In genomic region chr6:4488966-4489365, GRCm38 (mm10) we compare ENCODE assay signal across 10 mouse cellular contexts. TPM values are rescaled to one million over a fixed set of nuclear protein-coding genes. Genes with fewer than 3 reads are reported as not detected.
DNase-seq lines count a peak whose midpoint lies in the region; ATAC-seq and TF ChIP-seq lines count a peak whose summit lies in the region.
"Had no signal": no experiment of that assay in that cellular context is flagged by ENCODE, and none has a peak within 500 bp of the region (broad histone marks: within the 10 kb centered on the region; RNA-seq: fewer than 3 reads in every experiment).

No protein-coding gene starts in this region.

- no peaks in the 10 kb centered on the region for H3K36me3 ChIP-seq in kidney, embryonic 15.5 days
- no peaks in the 10 kb centered on the region for H3K36me3 ChIP-seq in heart, postnatal 0 days (replicated peaks; ENCODE audit: control insufficient read depth, insufficient read depth, low read length)
- no peaks in the 10 kb centered on the region for H3K36me3 ChIP-seq in liver, embryonic 11.5 days (ENCODE audit: control insufficient read depth, insufficient read depth, low read length)

- TF ChIP-seq EP300 in heart, postnatal 0 days (IDR thresholded peaks at IDR 0.05; ENCODE audit: low read depth): no peak

- no peak for DNase-seq in kidney, adult 8-10 months
- peak; percentile 20 for DNase-seq in embryo, embryonic 11 days
- no peak for DNase-seq in heart, postnatal 0 days (ENCODE audit: low spot score)
- DNase-seq in liver, embryonic 11.5 days (ENCODE audit: low spot score): no peak
- no peak for DNase-seq in cerebellum, postnatal 25 days
- DNase-seq in layer of hippocampus, postnatal 10 days (ENCODE audit: low spot score in 2 of 2): no peak
- no peak for DNase-seq in gastrocnemius, postnatal 4 days (ENCODE audit: low spot score in 2 of 2)

- no peaks in the 10 kb centered on the region for H3K9me3 ChIP-seq in kidney, embryonic 15.5 days (replicated peaks)
- no peaks in the 10 kb centered on the region for H3K9me3 ChIP-seq in heart, postnatal 0 days (replicated peaks; ENCODE audit: control insufficient read depth, low read length)
- no peaks in the 10 kb centered on the region for H3K9me3 ChIP-seq in liver, embryonic 11.5 days (ENCODE audit: control insufficient read depth, low read length)
- H3K9me3 ChIP-seq: megakaryocyte, embryonic 14.5 days had no signal

- peak overlapping the region; percentile 40 for H3K4me2 ChIP-seq in kidney, embryonic 15.5 days
- H3K4me2 ChIP-seq in heart, postnatal 0 days (ENCODE audit: low read depth, low read length): 0 out of 2 replicates have a peak overlapping the region, but pooled peaks have one; percentile 29
- H3K4me2 ChIP-seq in liver, embryonic 11.5 days: peak overlapping the region; percentile 9; the same call in 1 of the 2 replicates

- H3K4me3 ChIP-seq in kidney, embryonic 15.5 days (replicated peaks): 0 out of 2 replicates have a peak overlapping the region, but pooled peaks have one; percentile 6
- no peak overlapping the region for H3K4me3 ChIP-seq in heart, postnatal 0 days (ENCODE audit: low read depth, low read length)
- H3K4me3 ChIP-seq in liver, embryonic 11.5 days (ENCODE audit: low read depth, low read length): no peak overlapping the region
- H3K4me3 ChIP-seq: megakaryocyte, embryonic 14.5 days had no signal

- H3K27ac ChIP-seq in kidney, embryonic 15.5 days: peak overlapping the region; percentile 95
- peak overlapping the region; percentile 83 for H3K27ac ChIP-seq in heart, postnatal 0 days (ENCODE audit: low read depth)
- H3K27ac ChIP-seq in liver, embryonic 11.5 days (ENCODE audit: low read depth, low read length): peak overlapping the region; percentile 76

- no peak overlapping the region for H3K9ac ChIP-seq in kidney, embryonic 15.5 days
- no peak overlapping the region for H3K9ac ChIP-seq in heart, postnatal 0 days (replicated peaks; ENCODE audit: low read depth, low read length)
- no peak overlapping the region for H3K9ac ChIP-seq in liver, embryonic 11.5 days (ENCODE audit: low read depth, low read length)

- 12% methylated on average over 1 of the region's 1 CpGs for WGBS in kidney, embryonic 15.5 days
- WGBS in heart, postnatal 0 days: 33% methylated on average over 1 of the region's 1 CpGs
- WGBS in liver, embryonic 11.5 days: 47% methylated on average over 1 of the region's 1 CpGs

- no peaks in the 10 kb centered on the region for H3K27me3 ChIP-seq in kidney, embryonic 15.5 days
- H3K27me3 ChIP-seq in heart, postnatal 0 days (ENCODE audit: control insufficient read depth, insufficient read depth, low read length): no peaks in the 10 kb centered on the region
- no peaks in the 10 kb centered on the region for H3K27me3 ChIP-seq in liver, embryonic 11.5 days (replicated peaks; ENCODE audit: control insufficient read depth, insufficient read depth, low read length)
- H3K27me3 ChIP-seq: megakaryocyte, embryonic 14.5 days had no signal

- peaks cover 35% of the 10 kb centered on the region for H3K4me1 ChIP-seq in kidney, embryonic 15.5 days
- peaks cover 10% of the 10 kb centered on the region; the same call in 1 of the 2 replicates for H3K4me1 ChIP-seq in heart, postnatal 0 days (ENCODE audit: control insufficient read depth, insufficient read depth)
- H3K4me1 ChIP-seq in liver, embryonic 11.5 days (replicated peaks; ENCODE audit: control insufficient read depth, insufficient read depth, low read length): peaks cover 6% of the 10 kb centered on the region

- ATAC-seq in kidney, embryonic 15.5 days (replicated peaks; ENCODE audit: low FRiP score): 0 out of 2 replicates have a peak, but pooled peaks have one; percentile 7
- ATAC-seq in heart, postnatal 0 days (ENCODE audit: insufficient read depth, low read depth): no peak
- no peak for ATAC-seq in liver, embryonic 11.5 days (replicated peaks; ENCODE audit: low FRiP score)

- TF ChIP-seq CTCF in heart, postnatal 0 days (IDR thresholded peaks at IDR 0.05; ENCODE audit: low read depth): no peak

RNA-seq across cellular contexts. Expression of gene Col1a2, which starts 15.6 kb away (rescaled TPM):
- 610 and 639 TPM in 2 replicates for polyA plus RNA-seq in kidney, embryonic 15.5 days (2015; fragmentation: Nextera tagmentation; extraction: Ambion mirVana)
- total RNA-seq in heart, postnatal 0 days (2014; rRNA removed; ENCODE audit: low replicate concordance): 357 and 430 TPM in 2 replicates
- polyA plus RNA-seq in heart, postnatal 0 days (2015; fragmentation: Nextera tagmentation; extraction: Ambion mirVana): 197 and 212 TPM in 2 replicates
- polyA plus RNA-seq in liver, embryonic 11.5 days (2014; fragmentation: Nextera tagmentation; extraction: Ambion mirVana): 144 and 156 TPM in 2 replicates
- total RNA-seq in layer of hippocampus, postnatal 10 days (2021): 10 to 100 TPM; 54.7 to 57.1 TPM
- 1,000 to 10,000 TPM; 3,268 to 4,003 TPM for total RNA-seq in gastrocnemius, postnatal 4 days (2021)
- total RNA-seq: MEL had no signal
